Mouse (Mus musculus): ENCODE measurements around the gene Gm9944. TPM values are rescaled to one million over a fixed set of nuclear protein-coding genes. Genes with fewer than 3 reads are reported as not detected.

Gm9944 gene
- total and polyA plus RNA-seq, 3 experiments: not detected

GRCm38 (mm10) chr4:144468091-144468490, 15.0 kb upstream of the Gm9944 start:
- no peak overlapping the region for H3K4me3 ChIP-seq (replicated peaks in 1 of 3; ENCODE audit: low read depth in 2 of 3, low read length in 2 of 3, poor library complexity in 1 of 3)
- dilution Hi-C loops (cut with MboI; ENCODE audit: extremely low pct_ligation_motif_present, extremely low pct_unique_long_range_greater_than_20kb, low sequenced_read_pairs) (no loop called here), in situ Hi-C loops (cut with MboI; ENCODE audit: low pct_ligation_motif_present, low pct_unique_long_range_greater_than_20kb, low sequenced_read_pairs) (no loop called here)
- peaks cover 18% of the 10 kb centered on the region for H3K9me3 ChIP-seq (replicated peaks; ENCODE audit: low read length)
- peaks cover 9% of the 10 kb centered on the region for H3K27me3 ChIP-seq (replicated peaks)
- no peaks in the 10 kb centered on the region for H3K4me1 ChIP-seq (ENCODE audit: control insufficient read depth in 1 of 2, insufficient read depth in 2 of 2)
- no peaks in the 10 kb centered on the region for H3K36me3 ChIP-seq (replicated peaks in 1 of 2; ENCODE audit: control insufficient read depth in 1 of 2, insufficient read depth in 1 of 2, low read length in 1 of 2)
- no peak overlapping the region for H3K27ac ChIP-seq (ENCODE audit: insufficient read depth, low read depth)
- H3K9ac ChIP-seq (ENCODE audit: insufficient read depth, low read depth): no peak overlapping the region
- no peaks in the 10 kb centered on the region for H3K79me2 ChIP-seq (replicated peaks; ENCODE audit: control insufficient read depth, extremely low read depth, insufficient read depth, poor library complexity, severe bottlenecking)
- no peak for TF ChIP-seq TBP (conservative IDR thresholded peaks at IDR 0.05; ENCODE audit: low read depth, low read length)
- TF ChIP-seq SMC3 (IDR thresholded peaks at IDR 0.05; ENCODE audit: low read depth, low read length): no peak
- no peak for TF ChIP-seq SIN3A (IDR thresholded peaks at IDR 0.05; ENCODE audit: low read length)
- TF ChIP-seq POLR2A (IDR thresholded peaks at IDR 0.05; ENCODE audit: low read depth, low read length): no peak
- TF ChIP-seq MAX (IDR thresholded peaks at IDR 0.05; ENCODE audit: low read length): no peak
- no peak for TF ChIP-seq EP300 (IDR thresholded peaks at IDR 0.05; ENCODE audit: low read length)
- no peak for TF ChIP-seq CHD1 (IDR thresholded peaks at IDR 0.05; ENCODE audit: low read depth, low read length)
- TF ChIP-seq USF2 (conservative IDR thresholded peaks at IDR 0.05; ENCODE audit: low read depth, low read length): no peak
- no peak for TF ChIP-seq BHLHE40 (IDR thresholded peaks at IDR 0.05; ENCODE audit: low read depth, low read length)
- TF ChIP-seq PAX5 (IDR thresholded peaks at IDR 0.05; ENCODE audit: low read length): no peak
- TF ChIP-seq MXI1 (IDR thresholded peaks at IDR 0.05; ENCODE audit: low read depth, low read length): no peak
- no peak for TF ChIP-seq USF1 (IDR thresholded peaks at IDR 0.05; ENCODE audit: low read depth, low read length)
- no peak for TF ChIP-seq ZKSCAN1 (IDR thresholded peaks at IDR 0.05; ENCODE audit: borderline replicate concordance, low read depth, low read length)
- TF ChIP-seq CHD2 (IDR thresholded peaks at IDR 0.05; ENCODE audit: low read length): no peak
- TF ChIP-seq IRF4 (IDR thresholded peaks at IDR 0.05; ENCODE audit: low read depth, low read length): no peak
- no peak overlapping the region for H3K4me2 ChIP-seq (ENCODE audit: insufficient read depth, low read depth, poor library complexity, severe bottlenecking)
- no peak for DNase-seq (ENCODE audit: extremely low read depth)

- dilution Hi-C loops (cut with MboI; ENCODE audit: extremely low pct_ligation_motif_present, extremely low pct_unique_long_range_greater_than_20kb, low sequenced_read_pairs): no loop called here
- H3K27ac ChIP-seq (ENCODE audit: insufficient read depth, low read depth): no peak overlapping the region
- peaks cover 3% of the 10 kb centered on the region for H3K27me3 ChIP-seq (replicated peaks)
These were observed 12.1 kb upstream of the Gm9944 start for GRCm38 (mm10) chr4:144465206-144465605.

More at GRCm38 (mm10) chr4:144465206-144465605, 12.1 kb upstream of the Gm9944 start:
- no peak for DNase-seq (ENCODE audit: extremely low read depth)
- Histone ChIP-seq H3K4me2 (ENCODE audit: insufficient read depth, low read depth, poor library complexity, severe bottlenecking) (no peak overlapping the region), H3K4me3 (replicated peaks in 1 of 3; ENCODE audit: low read depth in 2 of 3, low read length in 2 of 3, poor library complexity in 1 of 3) (no peak overlapping the region), H3K36me3 (replicated peaks in 1 of 2; ENCODE audit: control insufficient read depth in 1 of 2, insufficient read depth in 1 of 2, low read length in 1 of 2) (no peaks in the 10 kb centered on the region), H3K79me2 (replicated peaks; ENCODE audit: control insufficient read depth, extremely low read depth, insufficient read depth, poor library complexity, severe bottlenecking) (no peaks in the 10 kb centered on the region), H3K9me3 (replicated peaks; ENCODE audit: low read length) (peaks cover 23% of the 10 kb centered on the region), H3K4me1 (ENCODE audit: control insufficient read depth in 1 of 2, insufficient read depth in 2 of 2) (no peaks in the 10 kb centered on the region), H3K9ac (ENCODE audit: insufficient read depth, low read depth) (no peak overlapping the region)
- no peak for TF ChIP-seq BHLHE40 (IDR thresholded peaks at IDR 0.05; ENCODE audit: low read depth, low read length)
- no peak for TF ChIP-seq JUND (conservative IDR thresholded peaks at IDR 0.05; ENCODE audit: low read depth, low read length)
- TF ChIP-seq ETS1 (conservative IDR thresholded peaks at IDR 0.05; ENCODE audit: low read depth, low read length): no peak
- no peak for TF ChIP-seq USF1 (IDR thresholded peaks at IDR 0.05; ENCODE audit: low read depth, low read length)
- no peak for TF ChIP-seq MEF2A (IDR thresholded peaks at IDR 0.05; ENCODE audit: borderline replicate concordance, low read depth, low read length)
- TF ChIP-seq CTCF (conservative IDR thresholded peaks at IDR 0.05 in 1 of 2, IDR thresholded peaks at IDR 0.05 in 1 of 2; ENCODE audit: low read depth in 2 of 2, low read length in 2 of 2): no peak
- TF ChIP-seq E2F4 (IDR thresholded peaks at IDR 0.05; ENCODE audit: insufficient replicate concordance, low read depth, low read length): no peak
- in situ Hi-C loops (cut with MboI; ENCODE audit: low pct_ligation_motif_present, low pct_unique_long_range_greater_than_20kb, low sequenced_read_pairs): no loop called here

Data from CH12.LX (cell line).